ENCODE assay signal across 21 mouse cellular contexts in genomic region chr5:41744234-41744633, GRCm38 (mm10). TPM values are rescaled to one million over a fixed set of nuclear protein-coding genes. Genes with fewer than 3 reads are reported as not detected.
DNase-seq lines count a peak whose midpoint lies in the region; ATAC-seq and TF ChIP-seq lines count a peak whose summit lies in the region.
"Had no signal": no experiment of that assay in that cellular context is flagged by ENCODE, and none has a peak within 500 bp of the region (broad histone marks: within the 10 kb centered on the region; RNA-seq: fewer than 3 reads in every experiment).

No protein-coding gene starts in this region.

- TF ChIP-seq EP300 in liver, postnatal 0 days (IDR thresholded peaks at IDR 0.05; ENCODE audit: low read depth) = no peak
- no peak for TF ChIP-seq EP300 in ES-Bruce4 (IDR thresholded peaks at IDR 0.05; ENCODE audit: insufficient read depth, low read depth, low read length)

- H3K4me3 ChIP-seq in liver, postnatal 0 days (ENCODE audit: low read depth, low read length) = no peak overlapping the region
- H3K4me3 ChIP-seq in liver, embryonic 11.5 days (ENCODE audit: low read depth, low read length) = no peak overlapping the region
- no peak overlapping the region for H3K4me3 ChIP-seq in ES-Bruce4 (ENCODE audit: low read depth, low read length)
- H3K4me3 ChIP-seq: heart, embryonic 13.5 days; liver, embryonic 15.5 days; midbrain, embryonic 10.5 days; stomach, embryonic 15.5 days had no signal

- no peaks in the 10 kb centered on the region for H3K9me3 ChIP-seq in liver, postnatal 0 days (ENCODE audit: low read length)
- H3K9me3 ChIP-seq in liver, embryonic 11.5 days (ENCODE audit: control insufficient read depth, low read length) = no peaks in the 10 kb centered on the region
- no peaks in the 10 kb centered on the region for H3K9me3 ChIP-seq in ES-Bruce4 (replicated peaks; ENCODE audit: control insufficient read depth, insufficient read depth, low read length, poor library complexity, severe bottlenecking)
- H3K9me3 ChIP-seq: heart, embryonic 13.5 days; liver, embryonic 15.5 days; midbrain, embryonic 10.5 days; stomach, embryonic 15.5 days had no signal

- DNase-seq in embryo, embryonic 10.5 days (ENCODE audit: low spot score) = peak; percentile 16
- DNase-seq in embryo, embryonic 11 days = no peak
- DNase-seq in liver, postnatal 0 days = no peak
- no peak for DNase-seq in liver, embryonic 11.5 days (ENCODE audit: low spot score)
- peak; percentile 27 for DNase-seq in induced T-regulatory cell, adult 2 months (ENCODE audit: low read depth)
- DNase-seq in urinary bladder, adult 18-20 months (ENCODE audit: low spot score in 2 of 2) = no peak
- DNase-seq in cerebellum, postnatal 4 days (ENCODE audit: low spot score in 2 of 2) = no peak
- DNase-seq: adrenal gland, adult 2 months; cerebellum, postnatal 10 days; heart, postnatal 36 days; kidney, adult 9 months; left cerebral cortex, postnatal 4 days; right cerebral cortex, postnatal 14 days had no signal

- H3K27me3 ChIP-seq in liver, postnatal 0 days (ENCODE audit: insufficient read depth, low read length) = peaks cover 42% of the 10 kb centered on the region; the same call in 1 of the 2 replicates
- H3K27me3 ChIP-seq in liver, embryonic 11.5 days (replicated peaks; ENCODE audit: control insufficient read depth, insufficient read depth, low read length) = peaks cover 51% of the 10 kb centered on the region
- H3K27me3 ChIP-seq in ES-Bruce4 (ENCODE audit: control insufficient read depth, insufficient read depth, low read length, poor library complexity, severe bottlenecking) = no peaks in the 10 kb centered on the region; the same call in none of the 2 replicates

- no peak overlapping the region for H3K4me2 ChIP-seq in liver, postnatal 0 days (ENCODE audit: low read depth, low read length)
- H3K4me2 ChIP-seq in liver, embryonic 11.5 days = no peak overlapping the region
- H3K4me2 ChIP-seq: heart, embryonic 13.5 days; liver, embryonic 15.5 days; stomach, embryonic 15.5 days had no signal

- WGBS in liver, postnatal 0 days (ENCODE audit: insufficient replicate concordance) = 10% methylated on average over 7 of the region's 7 CpGs
- WGBS in liver, embryonic 11.5 days = 9% methylated on average over 7 of the region's 7 CpGs

- no peak overlapping the region for H3K27ac ChIP-seq in liver, postnatal 0 days (ENCODE audit: low read depth)
- no peak overlapping the region for H3K27ac ChIP-seq in liver, embryonic 11.5 days (ENCODE audit: low read depth, low read length)
- H3K27ac ChIP-seq in ES-Bruce4 (ENCODE audit: insufficient read depth, low read length) = no peak overlapping the region
- H3K27ac ChIP-seq: heart, embryonic 13.5 days; liver, embryonic 15.5 days; midbrain, embryonic 10.5 days; stomach, embryonic 15.5 days had no signal

- no peak overlapping the region for H3K9ac ChIP-seq in liver, postnatal 0 days (replicated peaks)
- no peak overlapping the region for H3K9ac ChIP-seq in liver, embryonic 11.5 days (ENCODE audit: low read depth, low read length)
- H3K9ac ChIP-seq in ES-Bruce4 (ENCODE audit: low read depth, poor library complexity, severe bottlenecking) = no peak overlapping the region
- H3K9ac ChIP-seq: heart, embryonic 13.5 days; liver, embryonic 15.5 days; stomach, embryonic 15.5 days had no signal

- no peaks in the 10 kb centered on the region for H3K4me1 ChIP-seq in liver, postnatal 0 days (ENCODE audit: insufficient read depth)
- H3K4me1 ChIP-seq in liver, embryonic 11.5 days (replicated peaks; ENCODE audit: control insufficient read depth, insufficient read depth, low read length) = no peaks in the 10 kb centered on the region
- no peaks in the 10 kb centered on the region for H3K4me1 ChIP-seq in ES-Bruce4 (ENCODE audit: control insufficient read depth, insufficient read depth, low read length)
- H3K4me1 ChIP-seq: heart, embryonic 13.5 days; liver, embryonic 15.5 days; stomach, embryonic 15.5 days had no signal

- no peaks in the 10 kb centered on the region for H3K36me3 ChIP-seq in liver, postnatal 0 days (replicated peaks; ENCODE audit: insufficient read depth, low read length)
- H3K36me3 ChIP-seq in liver, embryonic 11.5 days (ENCODE audit: control insufficient read depth, insufficient read depth, low read length) = no peaks in the 10 kb centered on the region
- no peaks in the 10 kb centered on the region for H3K36me3 ChIP-seq in ES-Bruce4 (ENCODE audit: control insufficient read depth, insufficient read depth, low read length, poor library complexity, severe bottlenecking)
- H3K36me3 ChIP-seq: heart, embryonic 13.5 days; liver, embryonic 15.5 days; midbrain, embryonic 10.5 days; stomach, embryonic 15.5 days had no signal

- no peak for TF ChIP-seq POLR2A in ES-Bruce4 (IDR thresholded peaks at IDR 0.05; ENCODE audit: insufficient read depth, low read length)

- no peak for ATAC-seq in liver, postnatal 0 days
- ATAC-seq in liver, embryonic 11.5 days (replicated peaks; ENCODE audit: low FRiP score) = no peak
- ATAC-seq: forebrain, embryonic 16.5 days; inflammation-experienced regulatory T-cells, adult 6 months had no signal

- TF ChIP-seq CTCF in liver, postnatal 0 days (IDR thresholded peaks at IDR 0.05; ENCODE audit: low read depth) = peak; percentile 25; the same call in 1 of the 2 replicates
- peak; percentile 74 for TF ChIP-seq CTCF in ES-Bruce4 (IDR thresholded peaks at IDR 0.05; ENCODE audit: low read depth, low read length)

RNA-seq across cellular contexts. Expression of gene Nkx3-2, which starts 20.1 kb away (rescaled TPM):
- polyA plus RNA-seq in liver, postnatal 0 days (2015; fragmentation: Nextera tagmentation; extraction: Ambion mirVana) = not detected in 2 replicates
- polyA plus RNA-seq in liver, embryonic 11.5 days (2014; fragmentation: Nextera tagmentation; extraction: Ambion mirVana) = 0.34 and 0.47 TPM in 2 replicates
- not detected in 2 replicates for polyA plus RNA-seq in ES-Bruce4 (2011; ENCODE audit: insufficient read depth, insufficient read length, low read depth, missing spikeins)
- polyA plus RNA-seq: adrenal gland, adult 2 months; forebrain, embryonic 16.5 days; inflammation-experienced regulatory T-cells, adult 6 months; liver, embryonic 15.5 days; thymus, postnatal 0 days had no signal

RNA-seq across cellular contexts. Expression of gene Rab28, which starts 36.3 kb away (rescaled TPM):
- polyA plus RNA-seq in liver, postnatal 0 days (2015; fragmentation: Nextera tagmentation; extraction: Ambion mirVana) = 22.5 and 25.9 TPM in 2 replicates
- 43.8 and 50.4 TPM in 2 replicates for polyA plus RNA-seq in liver, embryonic 11.5 days (2014; fragmentation: Nextera tagmentation; extraction: Ambion mirVana)
- polyA plus RNA-seq in ES-Bruce4 (2011; ENCODE audit: insufficient read depth, insufficient read length, low read depth, missing spikeins) = 14.2 and 15.5 TPM in 2 replicates

Comparison
In these comparisons a context has a peak if more than half of its experiments do, and no peak if none do; other contexts are left out.
1. DNase-seq: peak in embryo, embryonic 10.5 days (single experiment) and induced T-regulatory cell, adult 2 months (single experiment); none in embryo, embryonic 11 days (single experiment), liver, postnatal 0 days (single experiment), liver, embryonic 11.5 days (single experiment), urinary bladder, adult 18-20 months (0 of 2) and cerebellum, postnatal 4 days (0 of 2).